Mouse (Mus musculus) left cerebral cortex, postnatal 4 days (tissue): Measurements from ENCODE around the gene Pdss2. TPM values are rescaled to one million over a fixed set of nuclear protein-coding genes. Genes with fewer than 3 reads are reported as not detected.

Source experiments
- DNase-seq: peaks from one replicate; pipeline ENCODE4 v3.0.0-alpha.2; 2022
- intact Hi-C: fragments of 180-260 bp; cut with DNase I; formaldehyde crosslinking; loops from one replicate; pipeline ENCODE4 v1.15.1; 2025
- total RNA-seq, 2 experiments: library from RNA; stranded (reverse); gene quantifications; 2 replicates each; pipeline ENCODE4 v1.2.3; 2021

The Pdss2 gene
- total RNA-seq, 2 experiments from 2014 or later, result 19.5 to 21.5 TPM

DNA sequence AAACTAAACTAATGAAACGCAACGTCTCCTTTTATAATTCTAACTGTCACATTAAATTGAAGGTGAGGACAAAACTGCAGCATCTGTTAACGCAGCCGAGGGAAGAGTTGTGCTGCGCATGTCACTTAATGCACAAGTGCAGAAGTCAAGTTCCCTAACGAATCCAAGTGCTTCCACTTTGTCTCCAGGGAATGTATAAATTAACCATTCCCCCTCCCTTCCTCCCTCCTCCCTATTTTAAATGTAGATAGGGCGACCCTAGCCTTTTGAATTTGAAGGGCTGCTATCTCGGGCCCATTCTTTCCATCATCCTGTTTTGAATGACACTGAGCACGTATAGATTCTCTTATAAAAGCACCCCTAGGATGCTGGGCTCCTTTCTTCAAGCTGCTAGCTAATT, 256.2 kb downstream of the Pdss2 start:
- intact Hi-C loops, result loop anchor here (5.0 kb wide), 1 partner anchor 305 kb away; the partner anchor contains the start of genes 9030612E09Rik and Sobp
- DNase-seq, result no peak

DNA sequence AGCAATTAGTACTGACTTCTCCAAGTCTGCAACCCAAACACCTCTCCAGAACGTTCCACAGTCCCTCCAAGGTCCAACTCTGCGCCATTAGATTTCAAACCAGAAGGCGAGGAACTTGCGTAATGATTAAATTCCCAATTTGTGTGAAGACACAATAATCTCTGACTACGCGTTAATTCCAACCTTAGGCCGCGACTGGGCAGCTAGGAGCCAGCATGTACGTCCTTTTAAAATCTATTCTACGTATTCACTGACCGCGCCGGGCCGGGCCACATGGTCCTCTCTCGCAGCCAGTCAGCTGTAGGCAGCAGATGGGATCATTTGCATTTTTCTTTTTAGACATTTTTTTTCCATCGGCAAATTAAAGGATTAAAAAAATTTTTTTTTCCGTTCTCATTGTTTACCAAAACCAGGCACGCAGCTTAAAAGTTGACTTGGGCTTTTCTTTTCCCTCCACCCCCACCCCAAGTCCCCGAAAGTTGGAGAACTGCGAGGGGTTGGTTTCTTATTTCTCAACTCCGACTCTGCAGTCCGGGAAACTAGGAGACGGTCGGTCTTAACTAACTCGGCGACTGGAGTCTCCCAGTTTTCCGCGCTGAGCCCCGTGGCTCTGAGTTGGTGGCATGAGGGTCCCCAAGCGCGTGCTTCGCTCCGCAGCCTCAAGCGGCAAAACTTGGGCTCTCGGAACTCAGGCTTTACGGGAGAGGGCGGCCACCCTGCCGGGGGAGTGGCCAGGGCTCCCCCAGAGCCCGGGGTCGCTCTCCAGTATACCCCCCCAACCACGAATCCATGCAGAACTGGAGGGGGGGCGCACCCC, 256.8 kb downstream of the Pdss2 start:
- peak; percentile 60 for DNase-seq
- intact Hi-C loops, result loop anchor here (5.0 kb wide), 1 partner anchor 306 kb away; the partner anchor contains the start of genes 9030612E09Rik and Sobp

DNA sequence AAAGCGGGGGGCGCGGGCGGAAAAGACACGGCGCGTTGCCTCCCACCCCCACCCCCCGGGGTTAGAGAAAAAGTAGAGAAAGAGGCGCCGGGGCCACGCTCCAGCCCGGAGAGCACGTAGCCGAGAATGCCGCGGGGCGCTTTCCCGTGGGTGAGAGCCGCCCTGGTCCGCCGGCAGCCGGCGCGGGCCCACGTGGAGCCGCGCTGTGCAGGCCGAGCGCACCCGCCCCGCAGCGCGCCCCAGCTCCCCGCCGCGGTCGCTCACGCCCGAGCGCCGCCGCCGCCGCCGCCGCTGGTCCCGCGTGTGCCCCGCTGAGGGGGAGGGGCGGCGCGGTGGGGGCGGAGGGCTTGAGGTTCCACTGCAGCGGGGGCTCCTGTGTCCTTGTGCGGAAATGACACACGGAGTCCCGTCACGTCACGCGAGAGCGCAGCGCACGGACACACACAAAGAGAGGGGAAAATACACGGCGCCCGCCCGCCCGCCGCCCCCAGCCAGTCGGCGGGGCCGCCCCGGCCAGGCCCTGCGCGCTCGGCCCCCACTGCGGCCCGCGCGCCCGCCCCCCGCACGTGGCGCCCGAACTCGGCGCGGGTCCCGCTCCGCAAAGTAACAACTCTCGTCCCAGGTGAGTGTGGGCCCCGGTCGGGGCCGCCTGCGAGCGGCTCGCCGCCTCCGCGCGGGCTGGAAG, 257.6 kb downstream of the Pdss2 start, which contains the start of gene Bend3:
Bend3 (plus strand) TSS at position 81 of the 685 bp plus-strand sequence.
- DNase-seq, result peak; percentile 75
- intact Hi-C loops, result loop anchor here (5.0 kb wide), 1 partner anchor 307 kb away; the partner anchor contains the start of genes 9030612E09Rik and Sobp

DNA sequence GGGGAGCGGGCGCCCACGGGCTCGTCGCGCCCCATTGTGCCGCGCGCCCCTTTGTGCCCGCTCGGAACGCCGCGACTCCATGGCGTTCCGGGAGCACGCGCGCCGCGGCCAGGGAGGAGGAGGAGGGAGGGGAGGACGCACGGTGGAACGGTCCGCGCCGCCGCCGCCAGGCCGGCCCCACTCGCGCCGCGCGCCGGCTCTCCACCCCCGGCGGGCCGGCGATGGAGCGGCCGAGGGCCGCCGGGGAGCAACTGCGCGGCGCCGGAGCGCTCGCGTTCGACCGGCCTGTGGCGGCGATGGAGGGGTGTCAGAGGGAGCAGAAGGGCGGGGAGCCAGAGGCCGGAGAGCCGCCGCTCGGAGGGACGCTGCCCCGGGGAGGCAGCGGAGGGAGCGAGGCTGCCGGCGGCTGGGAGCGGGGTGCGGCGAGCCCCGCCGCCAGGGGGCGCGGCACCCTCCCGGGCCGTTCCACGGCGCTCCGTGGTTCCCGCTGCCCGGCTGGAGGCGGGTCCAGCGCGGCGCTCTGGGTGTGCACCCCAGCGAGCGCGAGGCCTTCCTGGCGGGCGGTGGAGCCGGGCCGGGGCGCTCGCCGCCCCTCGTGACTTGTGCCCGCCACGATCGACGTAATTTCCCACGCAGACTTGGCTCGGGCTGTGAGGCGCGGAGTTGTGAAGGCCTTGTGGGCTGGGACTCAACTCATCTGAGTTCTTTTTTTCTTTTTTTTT, 258.3 kb downstream of the Pdss2 start:
- peak; percentile 70 for DNase-seq
- intact Hi-C loops, result loop anchor here (5.0 kb wide), 1 partner anchor 307 kb away; the partner anchor contains the start of genes 9030612E09Rik and Sobp

DNA sequence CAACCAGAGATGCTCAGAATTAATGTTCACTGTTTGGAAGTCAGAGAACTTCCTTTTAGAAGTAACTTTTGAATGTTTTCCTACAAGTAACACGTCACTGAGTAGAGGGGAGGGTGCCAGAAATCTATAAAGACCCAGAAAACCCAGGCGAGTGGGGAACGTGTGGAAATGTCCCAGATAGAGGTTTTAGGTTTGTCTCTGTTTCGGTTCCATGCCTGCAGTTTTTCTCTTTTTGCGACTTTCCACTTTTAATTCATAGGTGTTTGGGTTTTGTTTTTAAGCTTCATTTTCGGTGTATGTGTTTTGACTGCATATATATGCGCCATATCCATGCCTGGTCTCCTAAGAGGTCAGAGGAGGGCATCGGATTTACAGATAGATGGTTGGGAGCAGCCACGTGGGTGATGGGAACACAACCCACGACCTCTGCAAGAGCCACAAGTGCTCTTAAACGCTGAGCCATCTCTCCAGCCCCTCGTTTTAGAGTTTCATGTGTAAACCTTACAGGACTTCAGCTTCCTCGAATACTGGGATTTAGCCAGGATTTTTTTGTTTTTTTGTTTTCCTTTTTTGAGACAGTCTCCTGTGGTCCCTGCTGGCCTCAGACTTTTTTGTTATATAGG, 259.1 kb downstream of the Pdss2 start:
- intact Hi-C loops, result no loop called here
- DNase-seq, result no peak

DNA sequence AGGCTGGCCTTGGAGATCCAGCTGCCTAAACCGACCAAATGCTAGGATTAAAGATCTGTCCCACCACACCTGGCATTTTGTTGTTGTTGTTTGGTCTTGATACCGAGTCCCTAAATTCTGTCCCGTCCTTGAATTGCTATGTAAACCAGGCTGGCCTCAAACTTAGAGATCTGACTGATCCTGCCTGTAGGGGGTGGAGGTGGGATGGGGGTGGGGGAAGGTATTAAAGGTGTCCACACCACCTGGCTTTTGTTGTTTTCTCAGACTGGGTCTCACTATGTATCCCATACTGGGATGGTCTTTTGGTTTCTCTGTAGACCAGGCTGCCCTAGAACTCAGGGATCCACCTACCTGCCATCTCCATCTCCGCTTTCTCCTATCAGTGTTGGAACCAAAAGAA, 259.9 kb downstream of the Pdss2 start:
- intact Hi-C loops, result no loop called here
- DNase-seq, result no peak

DNA sequence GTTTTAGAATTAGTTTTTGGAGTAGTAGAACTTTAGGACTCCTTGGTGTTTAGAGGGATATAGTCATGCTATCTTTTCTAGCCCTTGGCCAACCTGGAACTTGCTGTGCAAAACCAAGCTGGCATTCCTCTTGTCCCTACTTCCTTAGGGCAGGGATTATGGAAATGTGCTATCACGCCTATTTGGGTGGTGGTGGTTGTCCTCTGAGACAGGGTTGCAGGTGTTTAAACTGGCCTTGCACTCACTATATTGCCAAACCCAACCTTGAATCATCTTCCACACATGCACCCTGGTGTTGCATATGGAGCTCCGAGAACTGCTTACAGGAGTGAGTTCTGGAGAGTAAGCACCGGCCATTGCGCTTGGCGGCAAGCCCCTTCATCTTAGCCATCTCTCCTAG, 260.7 kb downstream of the Pdss2 start:
- no peak for DNase-seq
- intact Hi-C loops, result no loop called here

DNA sequence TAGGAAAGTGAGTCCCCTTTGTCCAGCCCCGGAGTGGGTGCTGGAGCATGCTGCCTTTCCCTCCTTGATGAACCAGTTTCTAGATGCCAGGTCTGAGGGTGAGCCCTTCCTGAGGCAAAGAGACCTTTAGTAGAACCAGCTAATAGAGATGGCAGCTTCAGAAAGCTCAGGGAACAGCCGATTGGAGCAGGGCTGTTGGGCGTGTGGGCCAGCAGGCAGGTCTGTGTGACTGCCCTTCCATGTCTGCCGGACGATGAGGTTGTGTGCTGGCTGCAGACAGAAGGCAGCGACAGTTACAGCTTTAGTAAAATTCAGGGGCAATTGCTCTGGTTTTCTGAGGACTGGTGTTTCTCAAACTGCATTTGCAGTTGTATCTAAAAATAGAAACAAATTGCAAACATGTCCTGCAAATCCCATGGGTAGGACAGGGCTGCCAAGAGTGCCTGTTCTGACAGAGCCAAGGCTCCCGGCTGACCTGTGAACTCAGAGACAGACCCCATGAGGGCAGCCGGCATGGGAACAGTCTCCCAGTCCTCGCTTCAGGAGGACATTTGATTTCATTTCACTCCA, 262.2 kb downstream of the Pdss2 start:
- DNase-seq, result peak; percentile 21
- intact Hi-C loops, result no loop called here

DNA sequence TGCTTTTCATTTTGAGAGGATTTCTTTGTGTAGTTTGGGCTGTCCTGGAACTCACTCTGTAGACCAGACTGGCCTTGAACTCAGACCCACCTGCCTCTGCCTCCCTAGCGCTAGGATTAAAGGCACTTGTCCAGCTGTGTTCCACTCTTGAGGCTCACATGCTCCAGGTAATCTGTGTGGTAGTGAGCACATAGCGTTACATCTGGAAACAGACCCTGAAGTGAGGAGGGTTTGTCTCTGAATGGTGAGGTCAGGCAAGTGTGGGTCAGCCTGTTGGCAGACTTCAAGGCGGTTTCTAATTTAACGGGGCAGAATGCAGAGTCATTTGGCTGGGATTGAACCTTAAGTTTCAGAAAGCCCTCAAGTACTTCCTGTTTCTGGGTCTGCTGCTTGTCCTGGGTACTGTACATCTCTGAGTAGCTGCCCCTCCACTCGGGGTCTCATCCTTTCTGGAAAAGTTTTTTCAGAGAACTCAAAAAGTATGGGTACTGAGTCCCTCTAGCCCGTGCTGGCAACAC, 264.5 kb downstream of the Pdss2 start:
- no peak for DNase-seq
- intact Hi-C loops, result no loop called here

DNA sequence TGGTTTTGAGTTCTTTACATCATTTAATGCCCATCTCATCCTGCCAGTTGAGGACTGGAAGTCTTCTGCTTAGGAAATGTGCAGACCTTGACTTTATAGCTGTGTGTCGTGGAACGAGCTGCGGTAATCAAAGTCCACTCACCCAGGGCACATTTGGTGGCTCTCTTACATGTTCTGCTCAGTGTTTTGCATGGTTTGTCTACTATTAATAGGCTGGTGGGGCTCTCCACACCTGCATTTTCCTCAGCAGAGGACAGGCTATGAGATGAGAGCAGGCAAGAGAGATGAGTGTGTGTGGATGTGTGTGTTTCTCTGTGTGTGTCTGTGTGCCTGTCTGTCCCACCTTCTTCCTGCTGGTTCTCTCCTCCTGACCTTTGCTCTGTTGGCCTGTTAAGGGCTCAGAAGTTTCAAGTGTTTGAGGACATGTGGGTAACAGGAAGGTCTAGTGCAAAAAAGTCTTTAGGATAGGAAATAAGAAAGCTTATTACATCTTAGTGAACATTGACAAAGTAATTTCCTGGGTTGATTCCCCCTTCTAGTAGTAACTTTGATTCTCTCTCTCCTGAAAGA, 266.2 kb downstream of the Pdss2 start:
- intact Hi-C loops, result no loop called here
- DNase-seq, result no peak

DNA sequence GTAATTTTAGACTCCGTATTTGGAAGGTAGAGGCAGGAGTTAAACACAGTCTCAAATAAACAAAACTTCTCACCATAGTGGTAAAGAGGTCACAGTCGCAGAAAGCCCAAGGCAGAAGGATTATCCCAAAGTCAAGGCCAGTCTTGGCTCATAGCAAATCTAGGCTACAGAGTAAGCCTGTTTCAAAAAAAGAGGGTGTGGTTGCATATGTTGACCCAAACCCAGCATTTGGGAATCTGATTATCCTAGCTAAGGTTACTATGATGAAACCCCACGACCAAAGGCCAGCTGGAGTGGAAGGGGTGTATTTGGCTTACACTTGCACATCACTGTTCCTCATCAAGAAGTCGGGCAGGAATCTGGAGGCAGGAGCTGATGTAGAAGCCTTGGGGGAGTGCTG, 267.0 kb downstream of the Pdss2 start:
- DNase-seq, result no peak
- intact Hi-C loops, result no loop called here

DNA sequence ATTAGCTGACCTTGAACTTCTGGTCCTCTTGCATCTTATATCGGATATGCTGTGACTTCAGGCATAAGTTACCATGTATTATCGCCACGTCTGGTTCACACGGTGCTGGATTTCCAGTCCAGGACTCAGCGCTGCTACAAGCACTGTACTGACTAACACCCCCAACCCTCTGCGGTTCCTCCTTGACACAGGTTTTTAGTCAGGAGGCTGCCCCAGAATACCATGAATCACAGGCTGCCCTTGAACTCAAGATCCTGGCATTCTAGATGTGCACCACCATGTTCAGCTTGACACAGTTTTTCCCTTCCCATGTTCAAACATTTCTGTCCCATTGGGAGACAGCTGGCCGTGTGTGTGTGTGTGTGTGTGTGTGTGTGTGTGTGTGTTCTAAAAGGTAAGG, 267.9 kb downstream of the Pdss2 start:
- intact Hi-C loops, result no loop called here
- no peak for DNase-seq

DNA sequence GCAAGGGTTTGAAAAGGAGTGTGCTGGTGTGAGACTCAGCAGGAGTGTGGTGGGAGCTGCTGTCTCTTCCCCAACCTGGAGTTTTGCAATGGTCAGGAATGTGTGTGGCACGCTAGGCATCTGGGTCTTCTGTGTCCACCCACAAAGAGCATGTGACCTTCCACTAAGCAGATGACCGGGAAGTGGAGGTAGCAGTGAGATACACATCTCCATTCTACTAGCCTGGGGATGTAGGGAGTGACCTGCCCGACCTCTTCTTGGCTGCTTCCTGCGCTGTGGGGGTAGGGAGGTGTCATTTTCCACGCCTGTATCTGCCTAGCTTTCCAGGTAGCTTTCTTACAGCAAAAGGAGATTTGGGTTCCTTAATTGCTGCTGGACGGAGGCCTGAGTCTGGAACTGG, 268.3 kb downstream of the Pdss2 start:
- intact Hi-C loops, result no loop called here
- no peak for DNase-seq

DNA sequence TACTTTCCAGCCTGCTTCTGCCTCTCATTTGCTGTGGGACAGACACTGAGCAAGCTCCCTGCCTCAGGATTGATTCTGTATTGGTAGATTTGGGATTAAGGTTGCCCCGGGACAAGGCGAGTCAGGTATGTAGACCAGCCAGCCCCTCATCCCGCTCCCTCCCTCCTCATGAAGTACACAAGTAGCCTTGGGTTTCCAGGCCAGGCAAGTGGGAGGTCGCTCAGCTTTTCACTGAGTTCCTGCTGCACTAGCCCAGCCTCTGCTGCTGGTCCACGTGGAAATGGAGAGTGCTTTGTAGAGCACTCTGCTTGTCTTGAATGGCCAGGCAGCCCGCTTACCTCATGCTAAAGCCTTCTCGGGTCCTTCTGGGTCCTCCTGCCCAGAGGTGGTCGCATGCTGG, 268.7 kb downstream of the Pdss2 start:
- intact Hi-C loops, result no loop called here
- no peak for DNase-seq

DNA sequence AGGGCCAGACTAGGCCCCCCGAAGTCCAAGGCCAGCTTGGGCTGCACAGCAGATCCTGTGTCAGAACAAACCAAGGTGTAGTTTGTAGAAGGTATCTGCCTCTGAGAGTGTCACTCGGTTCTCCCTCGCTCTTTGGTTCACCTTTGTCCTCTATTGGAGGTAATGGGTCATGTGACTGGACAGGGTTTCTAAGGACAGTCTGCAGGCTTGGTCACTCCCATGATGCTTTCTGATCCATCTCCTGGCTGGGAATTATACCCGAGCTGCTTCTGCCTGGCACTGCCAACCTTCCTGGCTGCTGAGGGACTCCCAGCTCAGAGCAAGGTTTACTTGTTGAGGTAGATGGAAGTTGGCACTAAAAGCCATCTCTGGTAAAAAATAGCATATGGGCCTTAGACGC, 269.6 kb downstream of the Pdss2 start:
- DNase-seq, result no peak
- intact Hi-C loops, result no loop called here

DNA sequence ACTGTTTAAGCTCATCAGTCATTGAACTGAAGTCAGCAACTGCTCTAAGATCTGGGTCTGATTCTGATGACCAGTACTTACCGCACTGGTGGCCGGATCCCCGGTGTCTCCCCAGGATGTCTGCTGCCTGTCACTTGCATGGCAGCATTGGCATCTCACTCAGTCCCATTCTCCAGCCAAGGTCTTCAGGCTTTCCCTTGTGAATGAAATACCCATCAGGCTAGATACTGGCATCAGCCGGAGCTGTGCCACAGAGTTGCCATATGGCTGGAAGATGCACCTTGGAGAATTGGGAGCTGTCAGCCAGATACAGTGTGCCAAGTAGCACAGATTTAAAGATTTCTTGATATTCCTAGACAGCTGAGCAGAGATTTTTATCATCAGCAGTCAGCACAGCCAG, 281.3 kb downstream of the Pdss2 start:
- intact Hi-C loops, result no loop called here
- peak; percentile 39 for DNase-seq

DNA sequence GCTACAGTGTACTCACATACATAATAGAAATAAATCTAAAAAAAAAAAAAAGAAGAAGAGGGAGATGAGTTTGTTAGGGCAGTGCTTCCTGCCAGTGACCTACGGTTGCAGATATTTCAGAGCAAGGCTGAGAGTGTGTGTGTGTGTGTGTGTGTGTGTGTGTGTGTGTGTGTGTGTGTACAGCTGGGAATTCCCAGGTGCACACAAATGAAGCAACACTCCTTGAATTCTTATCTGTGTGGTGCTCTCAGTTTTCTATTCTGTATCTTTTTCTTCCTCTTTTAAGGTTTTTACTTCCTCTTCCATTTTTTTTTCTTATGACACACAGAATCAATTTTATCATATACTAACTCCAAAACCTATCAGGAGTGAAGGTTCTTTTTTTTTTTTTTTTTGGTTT, 283.0 kb downstream of the Pdss2 start:
- intact Hi-C loops, result no loop called here

DNA sequence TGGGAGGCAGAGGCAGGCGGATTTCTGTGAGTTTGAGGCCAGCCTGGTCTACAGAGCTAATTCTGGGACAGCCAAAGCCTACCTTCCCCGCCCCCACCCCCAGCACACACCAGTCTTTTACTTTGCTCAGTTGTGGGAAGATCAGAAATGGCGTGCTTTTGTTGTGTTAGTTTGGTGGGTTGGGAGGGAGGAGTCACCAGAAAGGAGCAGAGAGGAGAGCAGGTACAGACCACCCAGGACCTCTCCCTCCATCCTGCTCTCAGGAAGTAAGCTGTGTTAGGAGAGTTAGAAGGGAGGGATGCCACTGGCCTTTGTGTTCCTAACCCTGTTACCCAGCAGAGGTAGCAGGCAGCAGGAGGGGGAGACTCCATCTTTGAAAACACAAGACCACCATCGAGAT, 285.8 kb downstream of the Pdss2 start:
- no peak for DNase-seq
- intact Hi-C loops, result no loop called here

More for the DNA sequence above, 283.0 kb downstream of the Pdss2 start:
- no peak for DNase-seq

DNA sequence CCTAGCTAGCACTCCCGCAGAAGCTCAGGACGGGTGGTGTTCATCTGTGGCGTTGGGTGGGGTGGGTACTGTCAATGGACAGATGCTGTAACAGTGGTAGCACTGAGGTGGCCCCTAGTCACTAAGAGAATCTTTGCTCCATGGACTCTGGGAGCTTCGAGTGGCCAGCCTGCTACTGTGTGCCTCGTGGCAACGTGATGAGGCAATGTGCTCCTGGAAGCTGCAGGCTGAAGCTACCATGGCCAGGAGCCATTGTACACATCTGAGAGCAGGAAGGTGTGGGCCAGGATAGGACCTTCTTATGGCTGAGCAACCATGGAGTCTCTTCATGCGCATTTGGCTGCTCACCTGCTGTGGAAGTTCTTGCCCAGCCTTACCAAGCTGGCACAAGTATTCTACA, 287.9 kb downstream of the Pdss2 start:
- DNase-seq, result no peak
- intact Hi-C loops, result no loop called here

DNA sequence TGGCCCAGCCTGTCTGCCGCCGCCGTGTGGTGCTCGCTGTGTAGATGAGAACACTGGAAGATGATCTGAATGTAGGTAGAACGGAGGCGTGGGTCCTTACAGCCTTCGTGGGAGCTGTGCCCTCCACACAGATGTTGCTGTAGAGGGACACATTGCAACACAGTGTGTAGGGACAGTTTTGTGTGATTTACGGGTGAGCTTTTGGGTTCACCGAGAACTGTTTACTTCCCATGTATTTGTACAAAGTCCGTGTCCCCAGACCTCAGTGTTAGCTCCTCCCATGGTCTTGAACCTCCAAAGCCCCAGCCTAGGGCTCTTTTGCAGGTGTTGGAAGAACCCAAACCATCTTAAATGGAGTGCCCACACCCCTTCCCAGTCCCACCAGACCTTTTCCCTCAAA, 291.7 kb downstream of the Pdss2 start:
- no peak for DNase-seq
- intact Hi-C loops, result no loop called here
